Mouse (Mus musculus): Measurements from ENCODE around the gene Myo7a. TPM values are rescaled to one million over a fixed set of nuclear protein-coding genes. Genes with fewer than 3 reads are reported as not detected.
A peak's percentile ranks its signal among the peaks of the same experiment; 100 is the strongest.

The Myo7a gene
- 1 to 10 TPM; 1.3 to 2.9 (median 2.2) TPM for total RNA-seq (2022)

DNA sequence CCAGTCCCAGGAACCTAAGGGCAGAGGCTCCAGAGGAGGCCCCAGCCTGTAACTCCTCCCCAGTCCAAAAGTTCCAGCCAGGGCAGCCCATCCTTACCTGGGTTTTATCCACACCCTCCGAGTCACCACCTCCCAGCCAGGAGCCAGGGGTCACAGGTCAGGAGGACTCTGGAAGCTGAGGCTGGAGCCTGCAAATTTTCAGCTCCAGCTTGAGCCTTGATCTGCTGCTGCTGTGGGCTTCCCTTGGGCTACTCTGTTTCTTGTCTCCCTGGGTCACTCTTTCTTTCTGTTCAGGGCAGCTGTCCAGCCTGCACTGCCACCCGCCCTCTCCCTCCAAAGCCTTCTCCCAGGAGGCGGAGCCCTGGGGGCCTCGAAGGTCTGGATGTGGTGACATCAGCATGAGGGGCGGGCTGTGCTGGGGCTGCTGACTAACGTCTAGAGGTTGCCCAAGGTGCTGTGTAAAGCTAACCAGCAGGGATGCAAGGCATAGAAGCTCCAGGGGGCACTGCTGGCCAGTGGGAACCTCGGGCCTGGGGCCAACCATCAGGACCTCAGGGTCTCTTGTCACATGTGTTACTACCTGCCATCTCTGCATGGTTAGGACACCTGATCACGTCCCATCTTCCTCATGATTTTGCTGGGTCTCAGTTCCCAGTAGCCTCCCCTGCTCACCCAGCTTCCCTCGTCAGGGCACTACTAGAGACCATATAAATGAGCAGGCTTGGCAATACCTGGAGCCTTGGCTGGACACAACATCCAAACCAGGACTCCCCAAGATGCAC, at the start of gene Myo7a:
Gene Myo7a, minus strand, starts transcription at position 346 of the 782 bp plus-strand sequence.
- no peak for DNase-seq (ENCODE audit: low spot score in 2 of 2)

DNA sequence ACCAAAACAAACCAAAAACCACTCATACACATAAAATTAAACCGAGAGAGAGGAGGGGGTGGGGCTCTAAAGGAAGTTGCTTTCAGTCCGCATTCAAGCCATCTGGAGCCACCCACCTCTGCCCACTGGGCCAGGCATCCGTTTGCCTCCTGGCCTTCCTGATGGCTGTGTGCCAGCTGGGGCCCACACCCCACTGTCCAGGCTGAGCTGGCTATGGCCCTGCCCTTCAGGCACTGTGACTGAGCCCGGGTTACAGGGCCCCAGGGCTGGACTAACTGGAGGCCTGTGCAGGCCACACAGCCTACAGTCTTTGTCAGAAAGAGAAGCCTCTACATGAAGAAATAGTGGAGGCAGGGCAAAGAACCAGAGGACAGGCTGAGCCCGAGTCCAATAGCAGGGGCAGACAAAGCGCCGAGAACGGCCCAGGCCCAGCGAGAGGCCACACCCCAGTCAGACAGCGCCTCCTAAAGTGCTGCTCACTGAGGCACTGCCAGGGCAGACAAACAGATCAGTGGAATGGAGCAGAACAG, 45.7 kb upstream of the Myo7a start:
- no peak for DNase-seq (ENCODE audit: low spot score in 2 of 2)

DNA sequence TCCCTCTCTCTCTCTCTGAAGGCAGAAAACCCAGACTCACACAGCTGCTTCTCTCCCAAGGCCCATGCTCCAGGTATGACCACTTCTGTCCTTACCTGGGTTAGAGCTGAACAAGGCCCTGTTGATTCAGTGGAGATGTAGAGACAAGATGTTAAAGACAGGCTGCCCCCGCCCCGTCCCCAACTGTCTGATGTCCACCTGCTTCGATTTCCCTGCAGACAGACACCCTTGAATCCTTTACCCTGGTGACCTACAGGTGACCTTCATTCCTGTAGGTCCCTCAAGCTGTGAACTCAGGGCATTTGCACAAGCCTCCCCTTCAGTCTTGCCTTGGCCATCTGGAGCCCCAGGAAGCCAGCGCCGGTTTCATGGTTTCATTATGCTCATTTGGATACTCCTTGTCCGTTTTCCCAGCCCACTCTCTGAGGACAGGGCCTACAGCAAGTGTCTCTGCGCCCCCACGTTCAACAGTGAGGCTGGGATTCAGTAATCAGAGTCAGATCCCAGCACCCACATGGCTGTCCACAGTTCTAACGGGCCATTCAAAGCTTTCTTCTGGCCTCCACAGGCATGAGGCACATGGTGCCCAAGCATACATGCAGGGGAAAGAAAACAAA, 45.2 kb upstream of the Myo7a start:
- DNase-seq (ENCODE audit: low spot score in 2 of 2): no peak

DNA sequence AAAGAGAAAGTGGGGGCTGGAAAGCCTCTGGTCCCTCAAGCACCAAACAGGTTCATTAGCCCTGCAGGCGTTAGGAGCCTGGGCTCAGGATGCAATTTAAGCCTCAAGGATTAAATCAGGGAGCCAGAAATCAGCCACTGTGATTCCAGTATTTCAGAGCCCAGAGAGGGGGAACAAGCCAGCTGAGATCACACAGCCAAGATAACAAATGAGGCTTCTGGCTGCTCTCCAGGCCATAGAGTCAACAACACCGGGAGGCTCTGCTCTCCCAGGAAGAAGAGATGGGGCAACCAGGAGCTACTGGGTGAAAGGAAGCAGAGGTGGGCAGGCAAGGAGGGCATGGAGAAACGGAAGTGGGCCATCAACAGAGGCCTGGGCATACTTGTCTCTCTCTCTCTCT, 44.4 kb upstream of the Myo7a start:
- no peak for DNase-seq (ENCODE audit: low spot score in 2 of 2)

DNA sequence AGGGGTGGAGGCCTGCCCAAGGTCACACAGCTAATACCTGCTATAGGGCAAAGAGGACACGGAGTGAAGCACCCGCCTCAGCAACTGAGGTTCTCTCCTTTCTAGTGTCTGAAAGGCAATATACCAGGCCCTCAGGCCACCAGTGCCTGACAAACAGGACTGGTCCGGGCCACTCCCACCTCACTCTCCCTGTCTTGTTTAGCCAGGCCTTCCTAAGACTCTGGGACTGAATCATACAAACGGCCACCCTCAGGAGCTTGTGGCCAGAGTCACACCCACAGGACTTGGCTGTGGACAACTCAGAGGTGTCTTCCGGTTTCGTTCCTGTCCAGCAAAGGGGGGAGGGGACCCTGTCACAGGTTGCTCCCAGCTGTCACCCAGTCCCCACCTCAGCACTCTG, 42.9 kb upstream of the Myo7a start:
- DNase-seq (ENCODE audit: low spot score in 2 of 2): no peak

DNA sequence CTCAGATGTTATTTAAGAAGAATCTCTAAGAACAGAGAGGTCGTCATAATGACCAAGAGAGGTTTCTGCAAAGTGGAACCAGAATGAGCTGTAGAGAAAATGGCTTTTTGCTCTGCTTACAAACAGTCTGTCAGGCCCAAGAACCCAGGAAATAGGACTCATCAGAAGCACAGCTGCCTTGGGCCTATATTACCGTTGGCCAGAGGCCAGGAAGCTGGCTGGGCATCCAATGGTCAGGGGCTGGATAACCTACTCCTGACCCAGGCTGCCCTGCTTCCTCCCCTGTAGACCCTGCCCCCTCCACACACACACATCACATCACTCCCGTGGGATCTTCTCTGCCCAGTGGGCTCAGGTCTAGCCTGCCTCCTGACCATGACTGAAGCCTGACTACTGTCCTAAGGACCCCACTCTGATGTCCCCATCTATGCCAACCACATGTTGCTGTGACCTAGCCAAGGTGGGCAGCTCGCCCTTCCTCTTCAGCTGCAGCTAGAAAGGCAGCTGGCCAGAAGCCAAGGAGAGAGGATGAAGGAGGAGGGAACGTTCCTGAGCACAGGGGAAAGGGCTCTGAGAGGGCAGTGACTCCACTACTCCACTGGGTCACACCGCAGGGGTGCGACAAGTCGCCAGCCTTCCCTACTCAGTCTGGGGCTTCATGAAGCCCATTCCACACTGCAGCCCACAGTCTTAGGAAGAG, 40.9 kb upstream of the Myo7a start:
- no peak for DNase-seq (ENCODE audit: low spot score in 2 of 2)

DNA sequence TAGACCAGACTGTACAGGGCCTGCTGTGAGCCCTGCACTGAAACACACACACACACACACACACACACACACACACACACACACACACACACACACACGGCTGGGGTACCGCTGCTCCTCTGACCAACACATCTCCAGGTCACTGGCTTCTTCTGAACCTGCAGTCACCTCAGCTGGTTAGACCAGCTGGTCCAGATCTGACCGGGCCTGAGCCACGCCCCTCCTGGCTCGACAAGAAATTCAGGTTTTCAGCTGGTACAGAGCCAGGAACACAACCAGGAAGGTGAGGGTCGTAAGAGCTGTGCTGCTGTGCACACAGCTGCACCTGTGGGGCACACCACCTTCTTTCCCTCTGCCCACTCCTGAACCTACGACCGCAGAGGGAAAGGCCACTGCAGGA, 39.2 kb upstream of the Myo7a start:
- no peak for DNase-seq (ENCODE audit: low spot score in 2 of 2)

DNA sequence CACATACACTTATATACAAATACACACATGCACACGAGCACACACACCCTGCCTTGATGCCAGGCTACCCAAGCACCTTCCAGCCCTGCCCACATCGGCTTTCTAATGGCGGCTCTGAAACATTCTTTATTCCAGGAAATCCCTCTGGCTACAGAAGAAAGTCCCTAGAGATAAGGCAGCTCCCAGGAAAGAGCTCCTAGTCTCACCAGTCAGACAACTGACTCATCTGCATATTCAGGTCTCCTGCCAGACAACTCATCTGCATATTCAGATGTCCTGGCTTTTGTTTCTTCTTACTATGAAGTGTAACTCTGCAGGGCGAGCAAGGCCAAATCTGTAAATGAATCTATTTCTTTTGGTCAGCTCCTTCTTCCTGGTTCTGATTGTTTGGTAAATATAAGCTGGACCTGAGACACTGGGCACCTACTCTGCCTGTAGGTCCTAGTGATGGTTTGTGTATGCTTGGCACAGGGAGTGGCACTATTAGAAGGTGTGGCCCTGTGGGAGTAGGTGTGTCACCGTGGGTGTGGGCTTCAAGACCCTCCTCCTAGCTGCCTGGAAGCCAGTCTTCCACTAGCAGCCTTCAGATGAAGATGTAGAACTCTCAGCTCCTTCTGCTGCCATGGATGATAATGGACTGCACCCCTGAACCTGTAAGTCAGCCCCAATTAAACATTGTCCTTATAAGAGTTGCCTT, 38.5 kb upstream of the Myo7a start:
- DNase-seq (ENCODE audit: low spot score in 2 of 2): no peak

DNA sequence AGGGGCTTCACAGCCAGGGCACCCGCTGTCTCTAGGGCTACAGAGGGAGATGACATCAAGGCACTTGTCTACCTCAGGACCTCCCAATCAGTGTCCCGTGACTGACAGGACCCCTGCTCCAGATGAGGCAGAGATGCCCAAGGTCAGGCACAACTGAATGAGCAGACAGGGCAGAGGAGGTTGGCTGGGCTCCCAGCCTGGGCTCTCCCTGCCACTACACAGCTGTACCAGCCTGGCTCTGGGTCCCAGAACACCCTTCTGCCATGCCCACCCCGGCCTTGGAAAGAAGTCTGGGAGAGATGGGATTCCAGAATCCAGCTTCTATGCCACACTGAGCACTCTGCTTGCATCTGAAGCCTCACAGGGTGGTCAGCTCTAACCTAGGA, 36.9 kb upstream of the Myo7a start:
- DNase-seq (ENCODE audit: low spot score in 2 of 2): no peak

DNA sequence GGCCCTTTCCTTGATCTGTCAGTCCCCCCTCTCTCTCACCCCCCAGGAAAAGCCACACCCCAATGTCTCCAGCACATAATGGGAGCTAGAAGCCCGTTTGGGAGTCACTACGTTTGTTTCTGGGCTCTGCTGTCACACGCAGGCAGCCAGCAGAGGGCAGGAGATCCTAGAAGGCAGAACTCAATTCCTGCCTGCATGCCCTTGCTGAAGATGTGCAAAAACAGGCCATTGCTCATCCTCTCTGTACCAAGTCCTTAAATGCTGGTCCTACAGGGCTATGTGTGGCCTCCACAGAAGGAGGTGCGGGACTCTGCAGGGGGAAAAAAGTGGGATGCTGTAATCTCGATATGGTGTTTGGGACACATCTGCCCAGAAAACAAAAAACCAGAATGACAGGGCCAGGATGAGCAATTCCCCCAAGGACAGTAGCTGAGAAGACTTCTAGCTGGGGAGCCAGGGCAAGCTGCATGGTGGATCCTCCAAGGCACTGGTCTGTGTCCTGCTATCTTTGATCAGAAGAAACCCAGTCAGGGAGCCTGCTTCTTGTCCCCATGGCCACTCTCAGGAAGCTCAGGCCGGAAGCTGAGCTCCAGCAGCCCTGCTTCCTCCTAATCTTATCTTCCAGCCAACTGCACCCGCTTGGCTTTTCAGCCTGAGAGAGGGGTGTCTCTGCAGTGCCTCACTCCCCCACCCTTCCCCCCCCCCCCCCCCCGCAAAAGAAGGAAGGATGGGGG, 36.4 kb upstream of the Myo7a start:
- peak in 1 of 2 experiments; percentile 37 for DNase-seq (ENCODE audit: low spot score in 2 of 2)

DNA sequence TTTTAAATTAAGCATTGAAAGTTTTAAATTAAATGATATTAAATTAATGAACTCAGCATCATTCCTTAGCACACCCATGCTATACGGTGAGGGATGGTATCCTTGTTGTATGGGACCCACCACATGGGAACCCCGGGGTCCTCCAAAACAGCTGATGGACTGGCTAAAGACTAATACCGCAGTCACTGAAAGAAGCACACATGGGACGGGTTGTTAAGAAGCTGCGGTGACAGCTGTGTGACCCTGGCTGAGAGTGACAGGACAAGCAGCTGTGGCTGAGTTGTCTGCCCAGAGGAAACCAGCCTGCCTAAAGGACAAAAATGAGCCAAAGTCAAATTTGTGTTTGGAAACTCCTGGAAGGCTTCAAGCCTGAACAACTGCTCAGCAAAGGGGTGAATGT, 34.6 kb upstream of the Myo7a start:
- no peak for DNase-seq (ENCODE audit: low spot score in 2 of 2)

DNA sequence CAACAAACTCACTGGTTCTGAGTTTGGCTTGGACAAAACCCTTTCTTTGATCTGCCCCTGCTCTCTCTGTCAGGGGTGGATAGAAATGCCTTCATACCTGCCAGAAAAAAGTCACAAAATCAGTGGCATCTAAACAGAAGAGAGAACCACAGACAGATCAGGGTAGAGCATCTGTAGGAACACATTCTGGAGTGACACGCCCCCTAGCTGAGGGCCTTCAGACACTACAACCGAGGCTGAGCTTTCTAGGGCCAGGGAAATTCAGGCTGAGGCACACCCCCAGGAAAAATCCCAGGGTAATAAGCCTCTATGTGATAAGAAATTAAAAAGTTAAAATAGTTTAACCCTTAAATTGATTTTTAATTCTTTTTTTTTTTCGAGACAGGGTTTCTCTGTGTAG, 34.0 kb upstream of the Myo7a start:
- no peak for DNase-seq (ENCODE audit: low spot score in 2 of 2)

DNA sequence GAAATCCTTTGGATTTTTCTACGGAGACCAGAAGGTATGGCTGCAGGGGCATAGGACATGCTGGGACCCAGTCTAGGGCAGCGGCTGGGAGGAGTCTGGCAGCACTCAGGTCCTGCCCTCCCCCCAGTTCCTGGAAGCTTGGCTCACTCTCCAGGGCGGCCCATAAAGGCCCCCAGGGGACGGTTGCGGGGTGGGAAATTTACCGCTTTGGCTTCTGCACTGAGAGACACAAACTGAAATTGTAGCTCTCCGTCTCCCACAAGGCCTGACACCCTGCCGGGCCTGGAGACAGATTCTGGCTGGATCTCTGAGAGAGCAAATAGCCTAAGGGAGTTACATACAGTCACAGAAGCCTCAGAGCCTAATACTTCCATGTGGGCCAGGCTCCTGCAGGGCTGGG, 33.1 kb upstream of the Myo7a start:
- peak in 1 of 2 experiments; percentile 20 for DNase-seq (ENCODE audit: low spot score in 2 of 2)

DNA sequence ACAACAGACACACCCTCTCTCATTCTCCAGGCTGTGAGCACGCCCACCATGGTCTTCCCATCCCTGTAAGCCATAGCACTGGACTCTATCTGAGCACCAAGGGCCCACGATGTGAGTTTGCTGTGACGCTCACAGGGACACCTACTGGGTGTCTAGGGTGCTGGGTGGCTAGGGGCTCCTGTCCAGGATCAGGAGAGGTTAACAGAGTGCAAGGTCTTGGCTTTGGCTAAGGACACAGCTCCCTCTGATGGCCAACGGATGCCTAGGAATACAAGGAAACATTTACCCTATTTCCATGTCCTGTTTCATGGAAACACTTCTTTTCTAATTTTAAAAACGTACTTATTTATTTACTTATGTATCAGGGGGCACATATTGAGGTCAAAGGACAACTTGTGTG, 31.2 kb upstream of the Myo7a start:
- DNase-seq (ENCODE audit: low spot score in 2 of 2): no peak

DNA sequence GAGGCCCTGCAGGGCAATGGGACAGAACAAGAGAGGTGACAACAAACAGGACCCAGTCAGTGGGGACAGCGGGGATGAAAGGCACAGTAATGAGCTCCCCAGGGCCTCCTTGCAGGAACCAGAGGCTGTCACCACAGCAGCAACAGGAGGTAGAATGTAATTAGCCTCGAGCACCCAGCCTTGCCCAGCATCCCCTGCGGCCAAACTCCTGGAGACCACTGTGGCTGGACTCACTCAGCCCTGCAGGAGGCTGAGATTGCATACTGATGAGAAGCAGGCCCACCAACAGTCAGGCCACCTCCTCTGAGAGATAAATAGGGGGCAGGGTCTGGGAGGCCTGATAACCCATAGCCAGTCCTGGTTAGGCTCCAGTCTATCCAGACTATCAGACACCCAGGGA, 30.5 kb upstream of the Myo7a start:
- no peak for DNase-seq (ENCODE audit: low spot score in 2 of 2)

DNA sequence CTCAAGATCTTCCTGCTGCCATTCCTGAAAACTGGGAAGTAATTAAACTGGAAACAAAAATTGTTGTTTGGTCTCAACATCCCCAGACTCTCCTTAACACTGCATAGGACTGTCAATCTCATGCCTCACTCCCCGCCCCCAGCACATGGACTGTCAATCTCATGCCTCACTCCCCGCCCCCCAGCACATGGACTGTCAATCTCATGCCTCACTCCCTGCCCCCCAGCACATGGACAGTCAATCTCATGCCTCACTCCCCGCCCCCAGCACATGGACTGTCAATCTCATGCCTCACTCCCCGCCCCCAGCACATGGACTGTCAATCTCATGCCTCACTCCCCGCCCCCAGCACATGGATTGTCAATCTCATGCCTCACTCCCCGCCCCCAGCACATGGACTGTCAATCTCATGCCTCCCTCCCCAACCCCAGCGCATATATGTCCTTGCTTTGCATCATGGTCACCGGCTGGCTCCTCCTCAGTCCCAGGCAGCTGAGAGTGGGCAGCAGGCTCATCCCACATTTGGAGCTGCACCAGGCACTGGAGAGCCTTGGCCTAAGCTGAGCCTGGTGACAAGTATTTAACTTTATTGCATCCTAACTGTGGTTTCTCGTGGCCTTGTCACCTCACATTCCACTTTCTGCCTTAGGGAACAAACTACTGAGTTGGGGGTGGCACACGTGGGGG, 29.5 kb upstream of the Myo7a start:
- no peak for DNase-seq (ENCODE audit: low spot score in 2 of 2)

DNA sequence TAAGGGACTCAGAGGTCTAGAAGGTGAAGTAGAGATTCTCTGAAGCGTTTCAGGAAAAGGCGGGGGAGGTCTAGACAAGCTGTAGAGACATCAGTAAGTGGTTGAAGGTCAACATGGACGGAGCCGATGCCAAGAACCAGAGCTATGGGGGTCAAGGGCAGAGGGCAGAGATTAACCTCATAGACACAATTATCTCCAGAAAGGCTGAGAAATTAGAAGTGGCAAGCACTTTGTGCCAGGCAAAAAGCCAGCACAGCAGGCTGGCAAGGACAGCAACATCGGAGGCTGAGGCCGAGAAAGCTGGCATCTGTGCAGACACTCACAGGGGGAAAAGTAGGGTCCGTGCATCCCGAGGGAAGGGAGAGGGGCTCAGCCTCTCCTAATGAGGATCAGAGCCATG, 28.4 kb upstream of the Myo7a start:
- no peak for DNase-seq (ENCODE audit: low spot score in 2 of 2)

DNA sequence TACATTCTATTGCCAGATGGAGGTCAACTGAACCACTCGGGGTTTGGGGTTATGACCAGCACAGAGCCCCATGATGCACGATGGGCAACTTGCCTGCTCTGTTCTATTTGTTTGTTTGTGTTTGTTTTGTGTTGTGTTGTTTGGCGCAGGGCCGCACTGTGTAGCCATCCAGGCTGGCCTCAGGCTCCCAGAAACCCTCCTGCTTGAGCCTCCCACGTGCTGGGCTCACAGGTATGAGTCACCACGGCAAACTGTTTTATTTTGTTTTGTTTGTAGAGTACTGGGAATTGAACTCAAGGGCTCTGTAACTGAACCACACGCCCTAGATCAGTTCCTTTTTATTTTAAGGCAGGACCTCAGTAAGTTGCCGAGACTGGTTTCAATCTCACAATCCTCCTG, 27.1 kb upstream of the Myo7a start:
- DNase-seq (ENCODE audit: low spot score in 2 of 2): no peak

DNA sequence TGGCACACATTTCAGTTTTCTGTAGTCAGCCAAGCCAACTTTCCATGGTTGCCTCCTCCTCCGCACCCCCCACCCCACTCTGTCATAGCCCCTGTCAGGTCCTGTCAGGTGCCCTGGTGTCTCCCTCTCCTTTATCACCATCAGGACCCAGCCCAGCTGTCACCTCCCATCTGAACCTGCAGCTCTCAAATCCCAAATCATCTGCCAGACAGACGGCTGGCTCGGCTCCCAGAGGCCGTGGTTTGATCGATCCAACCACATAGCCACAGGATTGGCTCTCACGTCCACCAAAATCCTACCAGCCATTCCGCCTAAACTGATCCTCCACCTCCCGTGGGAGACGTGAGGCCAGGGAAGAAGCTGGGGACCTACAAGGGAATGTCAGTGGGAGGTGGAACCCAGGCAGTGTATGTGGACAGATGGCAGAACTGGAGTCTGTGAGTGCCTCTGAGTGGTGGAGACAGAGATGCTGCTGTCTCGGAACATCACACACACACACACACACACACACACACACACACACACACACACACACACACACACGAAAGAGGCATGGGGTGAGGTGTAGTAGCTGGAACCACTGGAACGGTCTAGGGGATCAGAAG, 26.6 kb upstream of the Myo7a start:
- DNase-seq (ENCODE audit: low spot score in 2 of 2): no peak

DNA sequence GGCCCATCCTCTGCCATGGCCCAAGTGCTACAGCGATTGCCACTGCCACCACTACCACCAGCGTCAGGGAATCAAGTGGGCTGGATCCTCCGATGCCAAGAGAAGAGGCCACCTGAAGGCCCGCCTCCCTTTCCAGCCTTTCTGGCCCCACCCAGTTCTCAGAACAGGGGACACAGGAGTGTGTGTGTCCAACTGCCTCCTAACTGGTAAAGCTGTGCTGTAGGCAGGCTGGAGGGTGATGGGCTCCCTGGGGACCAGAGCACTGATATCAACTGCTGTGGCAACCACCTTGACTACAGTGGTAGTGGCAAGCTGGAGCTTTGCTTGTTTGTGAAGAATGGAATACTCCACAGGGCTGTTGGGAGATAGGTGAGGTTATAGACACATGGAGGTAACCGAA, 26.1 kb upstream of the Myo7a start, which contains the start of gene Omp:
Gene Omp, minus strand, starts transcription at position 101 of the 400 bp plus-strand sequence.
- no peak for DNase-seq (ENCODE audit: low spot score in 2 of 2)

Data from gastrocnemius, adult 8-10 months (tissue).